Mouse (Mus musculus): ENCODE results near the gene Elk1.

Elk1 gene

DNA sequence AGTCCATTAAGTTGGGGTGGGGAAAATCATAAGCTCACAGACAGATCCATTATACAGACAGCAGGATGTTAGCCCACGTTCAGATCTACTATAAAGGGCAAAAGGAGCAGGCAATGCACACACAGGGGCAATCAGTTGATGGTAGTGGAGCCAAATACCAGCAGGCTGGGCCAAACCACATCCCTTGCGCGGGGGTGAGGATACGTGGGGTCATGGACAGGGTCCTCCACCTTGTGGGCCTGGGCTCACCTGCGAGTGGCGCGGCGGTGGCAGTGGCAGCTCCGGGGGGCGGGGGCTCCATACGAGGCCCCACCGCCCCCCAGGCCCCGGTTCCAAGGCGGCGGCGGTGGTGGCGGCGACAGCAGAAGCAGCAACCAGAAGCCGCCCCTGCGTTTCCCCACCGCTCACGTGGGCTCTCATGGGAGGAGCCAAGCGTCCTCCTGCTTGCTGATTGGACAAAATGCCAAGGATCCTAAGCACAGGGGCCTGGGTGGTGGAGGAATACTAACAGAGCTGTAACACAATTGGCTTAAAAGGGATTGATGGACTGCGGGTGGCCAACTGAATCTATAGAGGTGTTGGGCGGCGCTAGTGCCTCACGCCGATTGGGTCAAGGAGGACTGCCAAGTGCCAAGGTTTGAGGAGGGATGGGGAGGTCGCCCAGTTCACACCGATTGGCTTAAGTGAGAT is at the start of gene Elk1:
Gene Elk1 (minus strand): TSS at position 418 of the 690 bp plus-strand sequence.
- peak; percentile 94 for DNase-seq

DNA sequence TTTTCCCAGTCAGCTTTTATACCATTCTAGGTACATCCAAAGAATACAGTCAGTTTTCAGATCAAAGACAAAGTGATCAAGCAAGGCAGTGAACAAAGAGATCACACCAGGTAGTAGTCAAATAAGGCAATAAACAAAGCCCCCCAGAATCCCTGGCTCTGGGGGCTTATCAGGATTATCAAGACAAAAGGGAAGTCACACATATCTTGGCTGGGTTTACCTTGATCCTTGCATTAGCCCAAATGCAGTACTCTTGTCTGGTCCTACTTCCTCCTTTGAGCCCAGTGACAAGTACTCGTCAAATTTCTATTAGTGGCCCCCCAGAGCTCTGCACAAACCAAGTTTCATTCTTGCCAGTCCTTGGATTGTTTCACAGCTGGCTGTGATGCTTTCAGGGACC is 30.5 kb upstream of the Elk1 start:
- DNase-seq: no peak

DNA sequence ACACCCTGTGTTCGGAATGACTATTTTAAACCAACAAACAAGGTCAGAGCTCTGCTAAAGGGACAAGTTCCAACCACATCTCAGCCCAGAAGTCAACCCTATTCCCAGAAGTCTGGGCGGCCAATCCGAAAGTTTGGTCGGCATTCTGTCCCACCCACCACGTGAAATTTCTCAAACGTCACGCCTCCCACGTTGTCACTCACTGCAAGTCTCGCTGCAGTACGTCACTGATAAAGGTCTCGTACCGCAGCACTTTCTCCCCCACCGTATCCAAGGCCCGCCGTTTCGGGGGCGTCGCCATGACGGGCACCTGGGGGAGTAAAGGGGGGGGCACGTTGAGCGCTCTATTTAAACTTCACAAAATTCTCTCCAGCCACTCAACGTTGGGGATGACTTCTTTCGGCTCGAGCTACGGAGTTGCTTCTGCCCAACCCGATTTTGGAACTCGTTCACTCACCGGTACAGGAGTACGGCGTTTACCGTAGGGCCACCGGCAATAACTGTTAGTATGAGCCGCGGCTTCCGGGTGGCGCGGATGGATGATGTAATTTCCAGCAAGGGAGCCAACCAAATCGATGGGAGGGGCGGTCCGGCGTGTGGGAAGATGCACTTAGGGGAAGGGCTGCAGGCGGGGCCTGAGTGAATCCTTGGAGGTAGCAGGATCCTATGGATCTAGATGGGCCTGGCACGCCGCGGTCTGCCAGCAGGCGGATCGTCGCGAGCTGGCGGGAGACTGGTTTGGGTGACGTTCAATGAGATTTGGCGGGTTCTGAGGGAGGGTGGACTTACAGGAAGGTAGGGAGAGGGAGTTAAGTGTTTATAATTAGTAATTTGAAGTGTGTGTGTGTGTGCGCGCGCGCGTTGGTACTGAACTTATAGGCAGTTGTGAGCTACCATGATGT is 11.3 kb upstream of the Elk1 start, which contains the start of gene Uxt:
Gene Uxt (minus strand): TSS at position 541 of the 902 bp plus-strand sequence.
- DNase-seq: peak; percentile 90

DNA sequence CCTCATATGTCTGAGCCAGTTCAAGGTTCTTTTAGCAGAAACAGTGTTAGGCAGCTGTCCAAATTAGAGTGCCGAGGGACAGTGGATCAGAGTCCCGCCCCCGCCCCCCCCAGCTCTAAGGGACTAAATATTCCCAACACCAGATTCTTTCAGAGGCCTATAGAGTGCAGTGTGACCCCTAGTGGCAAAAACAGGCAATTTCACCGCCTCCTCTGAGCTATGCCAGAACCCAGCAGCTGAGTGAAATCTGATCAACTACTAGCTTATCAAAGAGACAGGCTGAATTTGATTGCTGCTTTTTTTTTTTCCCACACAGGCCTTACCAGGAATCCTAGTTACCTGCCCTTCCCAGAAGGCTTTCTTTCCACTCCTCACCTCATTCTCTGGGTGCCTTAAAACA is 4.4 kb downstream of the Elk1 start:
- peak; percentile 71 for DNase-seq

DNA sequence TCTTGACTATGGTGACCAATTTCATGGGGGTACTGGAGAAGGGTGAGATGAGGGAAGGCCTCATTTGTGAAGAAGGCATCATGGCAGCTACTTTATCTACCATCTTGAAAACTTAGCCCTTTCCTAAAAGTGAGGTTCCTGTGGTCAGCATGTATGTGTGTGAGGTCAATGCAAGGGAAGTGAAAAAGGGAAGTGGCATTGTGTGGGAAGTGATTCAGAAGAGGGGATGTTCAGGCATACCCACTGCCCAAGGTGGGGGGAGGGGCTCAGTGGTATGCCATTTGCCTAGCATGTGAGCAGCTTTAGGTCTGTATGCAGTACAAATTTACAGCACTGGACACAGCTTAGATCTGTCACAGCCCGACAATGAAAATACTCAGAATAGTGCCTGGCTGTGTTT is 18.4 kb downstream of the Elk1 start:
- peak; percentile 38 for DNase-seq

DNA sequence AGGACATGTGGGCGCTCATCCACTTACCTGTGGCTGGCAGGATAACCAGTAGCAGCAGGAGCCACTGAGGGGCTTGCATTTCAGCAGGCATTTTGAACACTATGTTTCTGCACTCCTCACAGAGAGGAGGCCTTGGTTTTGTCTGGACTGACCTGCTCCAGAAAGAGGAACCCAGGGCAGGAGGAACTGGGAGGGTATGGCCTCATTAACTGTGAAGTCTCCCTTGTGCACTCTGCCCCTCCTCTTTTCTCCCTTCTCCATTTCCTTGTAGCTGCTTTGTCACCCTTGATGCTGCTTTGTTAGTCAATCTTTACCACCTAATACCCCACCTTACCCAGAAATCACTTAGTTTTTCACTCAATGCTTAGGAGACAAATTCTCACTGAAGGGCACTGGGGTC is 19.0 kb downstream of the Elk1 start, which contains the start of gene Cfp:
Gene Cfp (minus strand): TSS at position 192 of the 400 bp plus-strand sequence.
- no peak for DNase-seq

DNA sequence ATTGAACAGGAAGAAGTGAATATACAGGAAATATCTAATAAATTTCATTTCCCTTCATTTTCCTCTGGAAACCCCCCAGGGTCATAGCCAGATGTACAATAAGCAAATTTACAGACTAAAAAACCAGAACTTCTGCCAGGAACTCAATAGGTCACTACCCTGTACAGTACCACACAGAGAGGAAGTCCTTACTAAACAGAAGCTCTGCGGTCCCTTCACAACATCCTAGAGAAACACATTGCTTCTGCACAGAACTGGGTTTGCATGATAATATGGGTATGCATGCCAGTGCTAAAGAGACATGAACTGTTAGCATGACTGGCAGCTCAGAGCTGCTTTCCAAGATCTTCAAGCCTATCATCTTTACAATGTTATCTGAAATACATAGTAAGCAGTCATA is 20.5 kb downstream of the Elk1 start:
- no peak for DNase-seq

DNA sequence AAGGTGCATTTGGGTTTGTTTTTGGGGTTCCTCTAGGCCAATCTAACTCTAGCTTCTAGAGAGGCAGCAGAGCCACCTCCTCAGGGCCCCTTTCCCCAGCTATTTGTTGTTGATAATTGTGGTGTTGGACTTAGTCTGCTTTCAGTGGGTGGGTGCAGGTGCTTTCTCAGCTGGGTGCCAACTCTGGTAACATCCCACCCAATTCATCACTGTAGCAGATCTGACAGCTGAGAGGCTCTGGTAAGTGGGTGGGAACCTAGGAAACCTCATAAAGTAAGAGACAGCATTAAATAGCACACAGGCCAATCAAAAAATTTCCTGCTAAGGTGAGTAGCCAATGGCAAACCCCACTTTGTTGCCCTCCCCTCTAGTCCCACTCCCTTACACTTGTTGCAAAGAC is 25.4 kb downstream of the Elk1 start:
- peak; percentile 56 for DNase-seq

DNA sequence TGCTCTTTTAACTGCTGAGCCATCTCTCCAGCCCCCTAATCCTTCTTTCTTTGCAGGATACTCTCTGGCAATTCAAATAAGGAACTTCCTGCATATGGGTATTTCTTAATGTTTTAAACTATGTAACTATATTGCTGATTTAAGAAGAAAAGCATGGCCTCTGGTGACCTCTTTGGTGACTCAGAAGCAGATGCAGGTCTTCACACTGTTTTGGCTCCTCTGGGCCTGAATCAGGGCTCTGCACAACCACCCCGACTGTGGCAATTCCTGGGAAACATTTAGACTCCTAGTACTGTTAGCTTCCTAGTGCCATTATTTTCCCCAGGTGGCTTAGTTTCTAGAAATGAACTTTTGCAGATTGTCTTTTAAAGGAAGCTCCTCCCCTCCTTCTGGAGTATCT is 26.9 kb downstream of the Elk1 start:
- DNase-seq: no peak

DNA sequence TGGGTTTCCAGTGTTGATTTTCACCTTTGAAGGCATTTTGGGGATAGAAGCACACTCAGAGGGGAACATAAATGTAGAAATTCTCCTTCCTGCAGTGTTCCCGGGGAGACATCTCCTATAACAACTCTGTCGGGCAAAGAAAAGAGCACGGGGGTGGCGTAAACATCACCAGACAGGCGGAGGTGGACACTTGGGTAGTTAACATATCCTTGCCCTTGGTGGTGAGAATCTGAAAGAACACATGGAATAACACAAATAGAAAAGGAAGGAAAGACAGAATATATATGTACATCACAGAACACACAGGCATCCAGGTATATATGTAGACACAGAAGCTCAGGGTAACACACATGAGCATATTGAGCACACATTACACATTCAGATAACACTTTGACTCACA is 29.0 kb downstream of the Elk1 start:
- DNase-seq: no peak

DNA sequence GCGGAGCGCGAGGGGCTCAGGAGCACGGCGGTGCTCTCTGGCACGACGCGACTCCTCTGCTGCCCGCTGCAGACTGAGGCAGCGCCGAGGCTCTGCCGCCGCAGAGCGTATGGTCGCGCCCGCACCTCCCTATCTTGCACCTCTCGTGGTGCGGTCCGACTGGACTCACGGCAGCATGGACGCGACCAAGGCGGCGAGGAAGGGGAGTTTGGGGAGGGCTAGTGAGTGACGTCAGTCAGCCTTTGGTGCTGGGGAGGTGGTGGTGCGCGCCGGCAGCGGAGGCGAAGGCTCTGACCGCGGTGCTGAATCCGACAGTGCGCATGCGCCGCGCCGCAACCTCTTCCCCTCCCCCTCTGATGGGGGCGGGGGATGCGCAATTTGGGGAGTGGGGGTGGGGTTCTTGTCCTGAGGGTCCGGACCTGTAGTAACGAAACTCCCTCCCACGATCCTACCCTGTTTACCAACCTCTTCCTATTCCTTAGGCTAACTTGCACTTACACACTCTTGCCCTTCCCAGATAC is 29.5 kb downstream of the Elk1 start, which contains the start of gene Syn1:
Gene Syn1 (minus strand): TSS at position 161 of the 521 bp plus-strand sequence.
- DNase-seq: peak; percentile 90

DNA sequence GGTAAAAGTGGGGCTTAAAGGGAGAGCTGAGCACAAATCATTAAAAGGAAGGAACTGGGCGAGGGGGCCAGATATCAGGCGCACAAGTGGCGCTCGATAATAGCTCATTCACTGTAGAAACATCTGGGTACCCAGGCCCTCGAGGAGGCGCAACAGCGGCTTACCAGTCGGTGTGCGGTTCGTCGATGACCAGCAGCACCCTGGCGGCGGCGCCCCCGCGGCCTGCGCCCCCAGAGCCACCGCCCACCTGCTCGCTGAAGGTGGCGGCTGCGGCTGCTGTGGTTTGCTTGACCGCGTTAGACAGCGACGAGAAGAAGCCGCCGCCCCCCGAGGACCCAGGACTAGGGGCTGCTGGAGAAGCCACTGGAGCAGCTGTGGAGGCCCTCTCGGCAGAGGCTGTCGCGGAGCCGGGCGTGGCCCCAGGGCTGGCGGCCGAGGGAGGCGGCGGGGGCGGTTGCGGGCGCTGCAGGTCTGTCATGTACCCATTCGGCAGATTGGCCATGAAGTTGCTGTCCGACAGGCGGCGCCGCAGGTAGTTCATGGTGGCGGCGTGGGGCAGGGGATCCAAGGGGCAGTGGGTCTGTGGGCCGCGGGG is 30.1 kb downstream of the Elk1 start:
- DNase-seq: no peak

DNA sequence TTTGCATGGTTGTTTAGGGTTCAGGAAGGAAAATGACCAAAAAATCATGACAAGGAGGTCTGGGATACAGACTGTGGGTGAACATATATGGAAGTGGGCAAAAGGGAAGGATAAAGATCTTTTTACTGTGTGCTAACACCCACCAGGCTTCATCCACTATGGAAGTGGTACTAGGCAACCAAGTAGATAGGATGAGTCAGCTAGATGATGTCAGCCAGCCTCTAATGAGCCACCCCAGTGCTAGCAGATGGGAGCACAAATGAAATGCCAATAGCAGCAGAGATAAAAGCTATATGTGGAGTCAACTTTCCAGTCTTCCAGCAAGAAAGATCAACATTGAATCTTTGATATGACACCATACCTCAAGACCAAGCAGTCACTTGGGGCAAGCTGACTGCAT is 35.3 kb downstream of the Elk1 start:
- DNase-seq: peak; percentile 52

DNA sequence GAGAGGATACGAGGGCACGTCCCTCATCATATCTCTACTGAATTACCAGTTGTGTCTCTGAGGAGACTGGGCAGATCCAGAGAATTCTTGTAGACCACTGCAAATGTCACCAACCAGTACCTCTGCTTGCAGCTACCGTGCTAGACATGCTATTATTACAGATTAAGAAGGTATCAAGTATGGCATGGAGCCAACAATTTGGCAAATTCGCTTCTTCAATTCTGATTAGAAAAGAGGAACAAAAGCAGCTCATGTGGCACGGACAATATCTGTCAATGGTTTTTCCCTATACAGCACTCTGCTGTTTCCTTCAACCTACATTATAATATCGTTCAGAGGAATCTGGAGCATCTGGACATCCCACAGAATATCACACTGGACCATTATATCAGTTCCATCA is 36.7 kb downstream of the Elk1 start:
- no peak for DNase-seq

DNA sequence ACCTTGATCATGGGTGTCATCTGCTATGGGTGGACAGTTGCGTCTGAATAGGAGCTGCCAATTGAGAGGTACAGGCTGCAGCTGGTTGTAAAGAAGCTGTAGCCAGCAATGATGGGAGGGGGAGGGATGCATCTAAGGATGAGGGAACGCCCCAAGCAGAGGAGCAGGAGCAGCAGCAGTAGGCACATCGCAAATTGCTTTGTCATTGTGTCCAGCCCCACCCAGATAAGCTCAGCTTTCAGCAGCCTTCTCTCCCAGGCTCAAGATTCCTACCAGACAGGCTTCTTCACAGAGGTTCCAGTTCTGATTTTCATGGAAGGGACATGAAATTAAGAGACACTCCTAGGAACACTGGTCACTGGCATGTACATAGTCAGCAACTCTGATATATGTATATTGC is 40.3 kb downstream of the Elk1 start:
- no peak for DNase-seq
